Mouse (Mus musculus) activated CD4-positive, CD25-positive, alpha-beta regulatory T cell, adult 4 months (primary cell): Measurements from ENCODE around the gene Gm42906. TPM values are rescaled to one million over a fixed set of nuclear protein-coding genes. Genes with fewer than 3 reads are reported as not detected.

Experiments
- ATAC-seq: one replicate; pipeline ENCODE4 v1.8.0; 2017
- polyA plus RNA-seq, 2 experiments: library from polyadenylated mRNA; unstranded; fragments of 100-300 nt; shearing (Covaris generic); gene quantifications; one replicate each; pipeline ENCODE4 v1.2.1; 2017

Gene Gm42906
- polyA plus RNA-seq, 2 experiments from 2014 or later, result not detected

DNA sequence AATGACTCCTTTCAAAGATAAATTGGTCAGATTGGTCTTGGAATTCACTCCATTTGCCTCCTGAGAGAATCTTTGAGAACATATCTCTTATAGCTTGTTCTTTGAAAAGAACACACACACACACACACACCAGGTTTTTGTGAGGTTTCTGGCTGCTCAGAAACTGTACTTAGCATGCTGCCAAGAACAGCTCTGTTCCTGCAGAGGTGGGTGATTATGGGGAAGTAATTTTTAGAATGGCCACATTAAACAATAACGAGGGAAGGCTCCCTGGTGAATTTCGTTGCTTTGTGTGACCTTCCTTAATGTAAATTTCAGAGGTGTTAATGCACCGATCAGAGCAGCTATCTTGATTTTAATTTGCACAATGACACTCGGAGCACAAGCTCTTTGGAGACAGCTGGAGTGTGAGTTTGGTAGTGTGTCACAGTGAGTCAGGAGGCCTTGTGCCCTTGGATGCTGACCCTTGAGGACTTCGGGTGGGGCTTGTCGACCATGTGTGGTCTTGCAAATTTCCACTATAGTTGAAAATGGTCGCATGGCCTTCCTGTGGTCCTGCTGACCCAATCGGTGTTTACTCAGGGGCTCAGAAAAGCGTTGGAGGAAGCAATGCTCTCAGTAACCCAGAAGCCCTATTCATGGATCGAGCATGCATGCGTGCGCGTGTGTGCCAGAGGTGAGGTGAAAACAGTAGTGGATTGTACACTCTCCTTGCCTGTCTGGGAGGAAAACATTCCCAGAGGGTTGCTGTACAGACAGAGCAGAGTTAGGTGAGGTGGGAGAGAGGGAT is 407.7 kb downstream of the Gm42906 start:
- no peak for ATAC-seq

DNA sequence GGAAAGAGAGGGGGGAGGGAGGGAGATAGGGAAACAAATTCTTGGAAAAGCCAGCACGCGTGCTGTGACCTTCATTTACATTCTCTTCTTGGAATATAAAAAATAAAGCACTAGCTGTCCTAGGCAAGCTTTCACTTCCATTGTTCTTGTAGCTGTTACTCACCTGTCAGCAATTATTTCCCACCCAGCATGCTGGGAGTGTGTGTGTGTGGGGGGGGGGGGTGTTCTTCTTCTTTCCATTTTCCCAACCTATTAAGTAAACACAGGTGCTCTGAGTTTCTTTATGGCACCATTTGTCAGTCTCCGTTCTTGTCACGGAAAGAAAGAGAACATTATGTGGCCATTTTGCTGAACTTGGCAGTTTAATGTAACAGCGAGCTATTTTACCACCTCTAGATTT is 409.0 kb downstream of the Gm42906 start:
- no peak for ATAC-seq

DNA sequence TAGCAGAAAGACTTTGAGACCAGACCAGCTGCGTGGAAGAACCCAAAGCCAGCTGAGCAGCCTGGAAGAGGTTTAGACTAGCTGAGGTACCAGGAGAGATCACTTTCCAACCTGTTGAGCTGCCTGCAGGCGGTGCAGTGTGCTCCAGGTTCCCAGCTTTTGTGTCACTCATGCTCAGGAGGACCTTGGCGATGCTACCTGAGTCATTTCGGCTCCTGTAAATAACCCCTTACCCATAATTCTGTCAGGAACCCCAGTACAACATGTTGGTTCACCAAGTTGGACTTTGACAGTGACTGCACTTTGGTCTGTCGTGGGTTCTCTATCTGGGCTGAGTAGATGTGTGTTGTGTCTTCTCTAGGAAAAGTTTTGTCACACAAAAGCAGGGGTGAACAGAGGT is 409.5 kb downstream of the Gm42906 start:
- ATAC-seq, result no peak

Other genes starting within 250 kb of the Gm42906 start
- not detected for gene Stard13, start 194.3 kb downstream of the Gm42906 start, polyA plus RNA-seq
- under 1 TPM in 1 of 2 experiments, not detected in 1; 0.08 TPM for gene Vmn2r18, start 177.9 kb upstream of the Gm42906 start, polyA plus RNA-seq
- 10 to 100 TPM; 36.5 to 40.3 TPM for gene Rfc3, start 223.1 kb upstream of the Gm42906 start, polyA plus RNA-seq